Mouse (Mus musculus) testis, postnatal 10 days (tissue): ENCODE measurements around the gene Acsm3.

Experiments used
- DNase-seq: peaks from one replicate; pipeline ENCODE4 v3.0.0; 2021; ENCODE audit warnings: low spot score

Acsm3 gene

DNA sequence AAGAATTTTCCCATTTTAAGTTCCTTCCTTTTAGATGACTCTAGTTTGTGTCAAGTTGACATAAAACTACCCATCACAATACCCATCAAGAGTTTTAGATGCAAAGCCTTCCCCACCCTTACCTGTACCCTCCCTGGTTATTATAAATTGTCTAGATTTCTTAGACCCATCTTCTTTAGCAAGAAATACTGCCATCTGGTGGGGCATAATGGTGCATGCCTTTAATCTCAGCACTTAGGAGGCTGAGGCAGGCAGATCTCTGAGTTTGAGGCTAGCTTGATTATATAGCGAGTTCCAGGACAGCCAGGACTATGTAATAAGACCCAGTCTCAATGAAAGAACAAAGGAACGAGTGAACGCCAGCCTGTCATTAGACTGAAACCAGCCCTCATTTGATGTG, 39.8 kb downstream of the Acsm3 start:
- no peak for DNase-seq

DNA sequence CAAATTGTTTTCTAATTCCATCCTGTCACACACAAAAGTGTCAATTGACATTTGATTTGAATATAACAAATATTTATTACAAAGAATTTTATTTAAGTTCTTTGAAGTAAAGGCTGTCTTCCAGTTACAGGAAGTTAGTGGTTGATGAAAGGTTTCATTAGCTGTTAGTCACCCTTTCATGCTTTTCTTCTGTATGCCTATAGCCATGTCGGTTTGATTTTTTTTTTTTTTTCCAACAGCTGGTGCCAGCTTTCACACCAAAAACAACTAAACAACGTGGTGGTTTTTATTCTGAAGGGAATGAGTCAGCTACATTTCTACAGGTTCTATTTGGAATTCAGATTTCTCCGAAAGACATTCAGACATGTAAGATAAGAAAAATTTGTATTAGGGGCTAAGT, 40.3 kb downstream of the Acsm3 start:
- no peak for DNase-seq

DNA sequence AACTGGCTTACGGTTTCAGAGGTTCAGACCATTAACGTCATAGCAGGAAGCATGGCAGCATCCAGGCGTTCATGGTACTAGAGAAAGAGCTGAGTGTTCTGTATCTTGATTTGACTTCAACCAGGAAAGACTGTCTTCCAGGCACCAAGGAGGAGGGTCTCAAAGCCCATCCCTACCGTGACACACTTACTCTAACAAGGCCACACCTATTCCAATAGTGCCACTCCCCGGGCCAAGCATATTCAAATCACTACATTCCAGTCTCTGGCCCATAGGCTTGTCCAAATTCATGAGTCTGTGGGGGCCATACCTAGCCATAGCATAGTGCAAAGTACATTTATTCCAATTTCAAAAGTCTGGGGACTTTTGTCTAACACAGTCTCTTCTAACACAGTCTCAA, 46.7 kb downstream of the Acsm3 start:
- DNase-seq: no peak

DNA sequence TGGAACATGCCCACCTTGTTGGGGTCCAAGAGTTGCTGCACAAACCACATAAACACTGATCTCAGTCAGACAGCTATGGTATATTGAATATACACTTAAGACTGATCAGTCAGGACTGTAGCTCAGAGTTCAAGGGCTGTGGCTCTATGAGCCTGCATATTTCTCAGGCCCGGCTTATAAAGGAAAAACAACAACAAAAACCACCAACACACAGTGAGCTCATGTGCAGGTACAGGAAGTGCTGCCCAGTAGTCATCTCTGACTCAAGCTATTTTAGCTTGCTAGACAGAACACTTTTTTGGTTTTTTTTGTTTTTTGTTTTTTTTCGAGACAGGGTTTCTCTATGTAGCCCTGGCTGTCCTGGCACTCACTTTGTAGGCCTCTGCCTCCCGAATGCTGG, 48.0 kb downstream of the Acsm3 start:
- DNase-seq: no peak

DNA sequence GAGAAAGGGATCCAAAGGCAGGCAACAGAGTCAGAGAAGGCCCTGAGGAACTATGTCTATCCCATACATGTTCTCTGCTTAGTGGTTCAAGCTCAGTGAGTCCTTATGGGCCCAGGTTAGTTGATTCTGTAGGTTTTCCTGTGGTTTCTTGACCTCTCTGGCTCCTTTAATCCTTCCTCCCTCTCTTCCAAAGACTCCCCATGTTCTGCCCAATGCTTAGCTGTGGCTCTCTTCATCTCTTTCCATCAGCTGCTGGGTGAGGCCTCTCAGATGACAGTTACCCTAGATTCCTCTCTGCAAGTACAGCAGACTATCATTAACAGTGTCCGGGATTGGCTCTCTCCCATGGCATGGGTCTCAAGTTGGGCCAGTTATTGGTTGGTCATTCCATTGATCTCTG, 74.6 kb downstream of the Acsm3 start:
- no peak for DNase-seq

DNA sequence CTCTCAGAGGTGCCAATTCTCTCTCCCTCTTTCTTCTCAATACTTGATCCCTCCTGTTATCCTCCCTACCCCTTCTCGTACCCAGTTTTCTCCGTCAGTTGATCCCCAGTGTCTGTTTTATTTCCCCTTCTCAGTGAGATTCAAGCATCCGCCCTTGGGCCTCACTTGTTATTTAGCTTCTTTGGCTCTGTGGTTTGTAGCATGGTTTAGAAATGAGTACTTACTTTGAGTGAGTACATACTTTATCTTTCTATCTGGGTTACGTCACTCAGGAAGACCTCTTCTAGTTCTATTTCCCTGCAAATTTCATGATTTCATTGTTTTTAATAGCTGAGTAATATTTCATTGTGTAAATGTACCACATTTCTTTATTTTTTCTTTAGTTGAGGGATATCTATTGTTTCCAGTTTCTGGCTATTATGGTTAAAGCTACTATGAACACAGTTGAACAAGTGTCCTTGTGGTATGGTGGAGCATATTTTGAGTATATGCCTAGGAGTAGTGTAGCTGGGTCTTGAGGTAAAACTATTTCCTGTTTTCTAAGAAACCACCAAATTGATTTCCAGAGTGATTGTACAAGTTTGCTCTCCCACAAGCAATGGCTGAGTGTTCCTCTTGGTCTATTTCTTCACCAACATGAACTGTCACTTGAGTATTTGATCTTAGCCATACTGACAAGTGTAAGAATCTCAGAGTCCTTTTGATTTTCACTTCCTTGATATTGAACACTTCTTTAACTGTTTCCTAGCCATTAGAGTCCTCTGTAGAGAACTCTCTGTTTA, 75.5 kb downstream of the Acsm3 start:
- DNase-seq: no peak
